Mouse (Mus musculus): Measurements from ENCODE around the gene Schip1. TPM values are rescaled to one million over a fixed set of nuclear protein-coding genes. Genes with fewer than 3 reads are reported as not detected.

Gene Schip1
- polyA plus RNA-seq, 1 experiment from 2014 or later, result 73.7 TPM

GRCm38 (mm10) chr3:68335501-68335900 lies 270.9 kb downstream of the Schip1 start:
- Histone ChIP-seq H3K36me3 (ENCODE audit: control insufficient read depth, insufficient read depth, low read length) (no peaks in the 10 kb centered on the region), H3K9me3 (ENCODE audit: control insufficient read depth, low read length) (no peaks in the 10 kb centered on the region), H3K27me3 (ENCODE audit: control insufficient read depth, insufficient read depth, low read length) (no peaks in the 10 kb centered on the region), H3K27ac (replicated peaks in 1 of 2; ENCODE audit: control insufficient read depth in 1 of 2, insufficient read depth in 1 of 2, low read depth in 2 of 2, low read length in 2 of 2) (no peak overlapping the region), H3K4me2 (ENCODE audit: low read length) (no peak overlapping the region), H3K4me1 (ENCODE audit: control insufficient read depth in 2 of 2, insufficient read depth in 2 of 2, low read length in 2 of 2) (no peaks in the 10 kb centered on the region), H3K4me3 (ENCODE audit: control insufficient read depth in 1 of 2, insufficient read depth in 1 of 2, low read depth in 1 of 2, low read length in 2 of 2) (no peak overlapping the region), H3K9ac (ENCODE audit: low read length) (no peak overlapping the region)
- no peak for ATAC-seq (ENCODE audit: insufficient number of reproducible peaks, insufficient read depth, low FRiP score, low read depth)
- WGBS, result 91% methylated on average over 4 of the region's 4 CpGs

GRCm38 (mm10) chr3:68350624-68351023 lies 286.0 kb downstream of the Schip1 start:
- Histone ChIP-seq H3K9ac (ENCODE audit: low read length) (no peak overlapping the region), H3K36me3 (ENCODE audit: control insufficient read depth, insufficient read depth, low read length) (no peaks in the 10 kb centered on the region), H3K27me3 (ENCODE audit: control insufficient read depth, insufficient read depth, low read length) (no peaks in the 10 kb centered on the region), H3K9me3 (ENCODE audit: control insufficient read depth, low read length) (no peaks in the 10 kb centered on the region), H3K4me2 (ENCODE audit: low read length) (no peak overlapping the region), H3K27ac (replicated peaks in 1 of 2; ENCODE audit: control insufficient read depth in 1 of 2, insufficient read depth in 1 of 2, low read depth in 2 of 2, low read length in 2 of 2) (no peak overlapping the region), H3K4me3 (ENCODE audit: control insufficient read depth in 1 of 2, insufficient read depth in 1 of 2, low read depth in 1 of 2, low read length in 2 of 2) (no peak overlapping the region), H3K4me1 (ENCODE audit: control insufficient read depth in 2 of 2, insufficient read depth in 2 of 2, low read length in 2 of 2) (no peaks in the 10 kb centered on the region)
- WGBS, result 70% methylated on average over 6 of the region's 6 CpGs
- no peak for ATAC-seq (ENCODE audit: insufficient number of reproducible peaks, insufficient read depth, low FRiP score, low read depth)

GRCm38 (mm10) chr3:68351461-68351860 lies 286.9 kb downstream of the Schip1 start:
- Histone ChIP-seq H3K27ac (replicated peaks in 1 of 2; ENCODE audit: control insufficient read depth in 1 of 2, insufficient read depth in 1 of 2, low read depth in 2 of 2, low read length in 2 of 2) (no peak overlapping the region), H3K4me2 (ENCODE audit: low read length) (no peak overlapping the region), H3K4me3 (ENCODE audit: control insufficient read depth in 1 of 2, insufficient read depth in 1 of 2, low read depth in 1 of 2, low read length in 2 of 2) (no peak overlapping the region), H3K27me3 (ENCODE audit: control insufficient read depth, insufficient read depth, low read length) (no peaks in the 10 kb centered on the region), H3K4me1 (ENCODE audit: control insufficient read depth in 2 of 2, insufficient read depth in 2 of 2, low read length in 2 of 2) (no peaks in the 10 kb centered on the region), H3K9me3 (ENCODE audit: control insufficient read depth, low read length) (no peaks in the 10 kb centered on the region), H3K9ac (ENCODE audit: low read length) (no peak overlapping the region), H3K36me3 (ENCODE audit: control insufficient read depth, insufficient read depth, low read length) (no peaks in the 10 kb centered on the region)
- no peak for ATAC-seq (ENCODE audit: insufficient number of reproducible peaks, insufficient read depth, low FRiP score, low read depth)
- WGBS, result 64% methylated on average over 3 of the region's 3 CpGs

- no peaks in the 10 kb centered on the region for H3K27me3 ChIP-seq (ENCODE audit: control insufficient read depth, insufficient read depth, low read length)
- no peaks in the 10 kb centered on the region for H3K4me1 ChIP-seq (ENCODE audit: control insufficient read depth in 2 of 2, insufficient read depth in 2 of 2, low read length in 2 of 2)
- 85% methylated on average over 7 of the region's 7 CpGs for WGBS
- no peak overlapping the region for H3K9ac ChIP-seq (ENCODE audit: low read length)
- H3K36me3 ChIP-seq (ENCODE audit: control insufficient read depth, insufficient read depth, low read length), result no peaks in the 10 kb centered on the region
- no peak overlapping the region for H3K4me2 ChIP-seq (ENCODE audit: low read length)
- no peaks in the 10 kb centered on the region for H3K9me3 ChIP-seq (ENCODE audit: control insufficient read depth, low read length)
- no peak overlapping the region for H3K27ac ChIP-seq (replicated peaks in 1 of 2; ENCODE audit: control insufficient read depth in 1 of 2, insufficient read depth in 1 of 2, low read depth in 2 of 2, low read length in 2 of 2)
- H3K4me3 ChIP-seq (ENCODE audit: control insufficient read depth in 1 of 2, insufficient read depth in 1 of 2, low read depth in 1 of 2, low read length in 2 of 2), result no peak overlapping the region
- no peak for ATAC-seq (ENCODE audit: insufficient number of reproducible peaks, insufficient read depth, low FRiP score, low read depth)
These were observed 288.4 kb downstream of the Schip1 start for GRCm38 (mm10) chr3:68352961-68353360.

- no peak for ATAC-seq (ENCODE audit: insufficient number of reproducible peaks, insufficient read depth, low FRiP score, low read depth)
- no peaks in the 10 kb centered on the region for H3K4me1 ChIP-seq (ENCODE audit: control insufficient read depth in 2 of 2, insufficient read depth in 2 of 2, low read length in 2 of 2)
- no peak overlapping the region for H3K27ac ChIP-seq (replicated peaks in 1 of 2; ENCODE audit: control insufficient read depth in 1 of 2, insufficient read depth in 1 of 2, low read depth in 2 of 2, low read length in 2 of 2)
- no peaks in the 10 kb centered on the region for H3K36me3 ChIP-seq (ENCODE audit: control insufficient read depth, insufficient read depth, low read length)
- H3K4me2 ChIP-seq (ENCODE audit: low read length), result no peak overlapping the region
- H3K4me3 ChIP-seq (ENCODE audit: control insufficient read depth in 1 of 2, insufficient read depth in 1 of 2, low read depth in 1 of 2, low read length in 2 of 2), result no peak overlapping the region
- H3K9me3 ChIP-seq (ENCODE audit: control insufficient read depth, low read length), result no peaks in the 10 kb centered on the region
- H3K27me3 ChIP-seq (ENCODE audit: control insufficient read depth, insufficient read depth, low read length), result no peaks in the 10 kb centered on the region
- no peak overlapping the region for H3K9ac ChIP-seq (ENCODE audit: low read length)
- WGBS, result 83% methylated on average over 3 of the region's 3 CpGs
These were observed 288.9 kb downstream of the Schip1 start for GRCm38 (mm10) chr3:68353492-68353891.

- Histone ChIP-seq H3K4me3 (ENCODE audit: control insufficient read depth in 1 of 2, insufficient read depth in 1 of 2, low read depth in 1 of 2, low read length in 2 of 2) (no peak overlapping the region), H3K9me3 (ENCODE audit: control insufficient read depth, low read length) (no peaks in the 10 kb centered on the region), H3K27ac (replicated peaks in 1 of 2; ENCODE audit: control insufficient read depth in 1 of 2, insufficient read depth in 1 of 2, low read depth in 2 of 2, low read length in 2 of 2) (no peak overlapping the region), H3K27me3 (ENCODE audit: control insufficient read depth, insufficient read depth, low read length) (no peaks in the 10 kb centered on the region), H3K36me3 (ENCODE audit: control insufficient read depth, insufficient read depth, low read length) (no peaks in the 10 kb centered on the region), H3K9ac (ENCODE audit: low read length) (no peak overlapping the region), H3K4me2 (ENCODE audit: low read length) (no peak overlapping the region), H3K4me1 (ENCODE audit: control insufficient read depth in 2 of 2, insufficient read depth in 2 of 2, low read length in 2 of 2) (no peaks in the 10 kb centered on the region)
- ATAC-seq (ENCODE audit: insufficient number of reproducible peaks, insufficient read depth, low FRiP score, low read depth), result no peak
- 88% methylated on average over 2 of the region's 2 CpGs for WGBS
These were observed 291.9 kb downstream of the Schip1 start for GRCm38 (mm10) chr3:68356516-68356915.

GRCm38 (mm10) chr3:68368029-68368428 lies 303.4 kb downstream of the Schip1 start:
- Histone ChIP-seq H3K36me3 (ENCODE audit: control insufficient read depth, insufficient read depth, low read length) (no peaks in the 10 kb centered on the region), H3K4me3 (ENCODE audit: control insufficient read depth in 1 of 2, insufficient read depth in 1 of 2, low read depth in 1 of 2, low read length in 2 of 2) (no peak overlapping the region), H3K9ac (ENCODE audit: low read length) (no peak overlapping the region), H3K27me3 (ENCODE audit: control insufficient read depth, insufficient read depth, low read length) (no peaks in the 10 kb centered on the region), H3K27ac (replicated peaks in 1 of 2; ENCODE audit: control insufficient read depth in 1 of 2, insufficient read depth in 1 of 2, low read depth in 2 of 2, low read length in 2 of 2) (no peak overlapping the region), H3K4me1 (ENCODE audit: control insufficient read depth in 2 of 2, insufficient read depth in 2 of 2, low read length in 2 of 2) (no peaks in the 10 kb centered on the region), H3K4me2 (ENCODE audit: low read length) (no peak overlapping the region), H3K9me3 (ENCODE audit: control insufficient read depth, low read length) (no peaks in the 10 kb centered on the region)
- ATAC-seq (ENCODE audit: insufficient number of reproducible peaks, insufficient read depth, low FRiP score, low read depth), result no peak

GRCm38 (mm10) chr3:68372925-68373324 lies 308.3 kb downstream of the Schip1 start:
- no peak overlapping the region for H3K4me2 ChIP-seq (ENCODE audit: low read length)
- H3K27me3 ChIP-seq (ENCODE audit: control insufficient read depth, insufficient read depth, low read length), result no peaks in the 10 kb centered on the region
- no peak overlapping the region for H3K4me3 ChIP-seq (ENCODE audit: control insufficient read depth in 1 of 2, insufficient read depth in 1 of 2, low read depth in 1 of 2, low read length in 2 of 2)
- no peaks in the 10 kb centered on the region; a peak in 1 of 4 replicates for H3K4me1 ChIP-seq (ENCODE audit: control insufficient read depth in 2 of 2, insufficient read depth in 2 of 2, low read length in 2 of 2)
- no peak overlapping the region for H3K27ac ChIP-seq (replicated peaks in 1 of 2; ENCODE audit: control insufficient read depth in 1 of 2, insufficient read depth in 1 of 2, low read depth in 2 of 2, low read length in 2 of 2)
- H3K9me3 ChIP-seq (ENCODE audit: control insufficient read depth, low read length), result no peaks in the 10 kb centered on the region
- ATAC-seq (ENCODE audit: insufficient number of reproducible peaks, insufficient read depth, low FRiP score, low read depth), result no peak
- no peaks in the 10 kb centered on the region for H3K36me3 ChIP-seq (ENCODE audit: control insufficient read depth, insufficient read depth, low read length)
- WGBS, result no CpG with 5 or more reads among the region's 1 CpGs
- H3K9ac ChIP-seq (ENCODE audit: low read length), result no peak overlapping the region
